Mouse (Mus musculus) hindlimb bud, embryonic 11.5 days (tissue): ENCODE results near the gene Mthfd2l.

Source experiments
- DNase-seq: peaks from one replicate; pipeline ENCODE4 v3.0.0-alpha.2; 2012; ENCODE audit warnings: low read depth, low spot score; ENCODE audit errors: extremely low spot score

The Mthfd2l gene

GRCm38 (mm10) chr5:90930971-90931851 lies at the start of gene Mthfd2l:
TSS of gene Mthfd2l (plus strand) at chr5:90931117.
- DNase-seq = peak; percentile 77

GRCm38 (mm10) chr5:90881682-90882081 lies 49.2 kb upstream of the Mthfd2l start:
- DNase-seq = no peak

- no peak for DNase-seq
Observed at GRCm38 (mm10) chr5:90882146-90882545, 48.8 kb upstream of the Mthfd2l start.

GRCm38 (mm10) chr5:90884628-90885242 lies 46.2 kb upstream of the Mthfd2l start:
- DNase-seq = no peak

GRCm38 (mm10) chr5:90888661-90889060 lies 42.3 kb upstream of the Mthfd2l start:
- no peak for DNase-seq

GRCm38 (mm10) chr5:90890519-90891463 lies 40.1 kb upstream of the Mthfd2l start, which contains the start of gene Cxcl1:
TSS of gene Cxcl1 (plus strand) at chr5:90891241.
- DNase-seq = no peak

- no peak for DNase-seq
Observed at GRCm38 (mm10) chr5:90891464-90891813, 39.5 kb upstream of the Mthfd2l start.

- DNase-seq = no peak
Observed at GRCm38 (mm10) chr5:90894231-90894630, 36.7 kb upstream of the Mthfd2l start.

GRCm38 (mm10) chr5:90897429-90897828 lies 33.5 kb upstream of the Mthfd2l start:
- DNase-seq = no peak

GRCm38 (mm10) chr5:90899308-90899707 lies 31.6 kb upstream of the Mthfd2l start:
- no peak for DNase-seq

GRCm38 (mm10) chr5:90900147-90900546 lies 30.8 kb upstream of the Mthfd2l start:
- no peak for DNase-seq

GRCm38 (mm10) chr5:90900688-90901087 lies 30.2 kb upstream of the Mthfd2l start:
- no peak for DNase-seq

GRCm38 (mm10) chr5:90902380-90903260 lies 28.3 kb upstream of the Mthfd2l start:
- DNase-seq = no peak

- DNase-seq = no peak
Observed at GRCm38 (mm10) chr5:90903339-90904020, 27.4 kb upstream of the Mthfd2l start, which contains the start of gene Cxcl2. TSS of gene Cxcl2 (plus strand) at chr5:90903871.

GRCm38 (mm10) chr5:90908983-90909382 lies 21.9 kb upstream of the Mthfd2l start:
- no peak for DNase-seq

- no peak for DNase-seq
Observed at GRCm38 (mm10) chr5:90919495-90919894, 11.4 kb upstream of the Mthfd2l start.

- DNase-seq = no peak
Observed at GRCm38 (mm10) chr5:90922958-90923357, 8.0 kb upstream of the Mthfd2l start.

- no peak for DNase-seq
Observed at GRCm38 (mm10) chr5:90930546-90930945, 371 bp upstream of the Mthfd2l start.

GRCm38 (mm10) chr5:90931911-90932310 lies 994 bp downstream of the Mthfd2l start:
- peak; percentile 44 for DNase-seq

- DNase-seq = no peak
Observed at GRCm38 (mm10) chr5:90936706-90937105, 5.8 kb downstream of the Mthfd2l start.
